Comparison of ENCODE assay signal across 23 mouse cellular contexts in genomic region chr7:126226136-126226535, GRCm38 (mm10).
"Had no signal": no experiment of that assay in that cellular context is flagged by ENCODE, and none has a peak within 500 bp of the region (broad histone marks: within the 10 kb centered on the region; RNA-seq: fewer than 3 reads in every experiment).

No protein-coding gene starts in this region.

- H3K9ac ChIP-seq: heart, embryonic 13.5 days; heart, embryonic 15.5 days; hindbrain, embryonic 13.5 days; hindbrain, embryonic 15.5 days; limb, embryonic 12.5 days; liver, embryonic 13.5 days; liver, embryonic 15.5 days had no signal

- DNase-seq: gastrocnemius, postnatal 14 days; gastrocnemius, postnatal 36 days; heart, adult 2 months; heart, postnatal 14 days; heart, postnatal 4 days; kidney, adult 11 months; kidney, adult 8-10 months; kidney, postnatal 10 days; kidney, postnatal 25 days; kidney, postnatal 4 days; liver; liver, embryonic 13.5 days had no signal

- H3K27ac ChIP-seq: heart, adult 2 months; heart, embryonic 13.5 days; heart, embryonic 15.5 days; hindbrain, embryonic 10.5 days; hindbrain, embryonic 13.5 days; hindbrain, embryonic 15.5 days; hindbrain, postnatal 0 days; layer of hippocampus, adult 2 months; left cerebral cortex, adult 2 months; limb, embryonic 10.5 days; limb, embryonic 12.5 days; liver, embryonic 13.5 days; liver, embryonic 15.5 days had no signal

- H3K27me3 ChIP-seq: heart, embryonic 13.5 days; heart, embryonic 15.5 days; hindbrain, embryonic 13.5 days; hindbrain, embryonic 15.5 days; limb, embryonic 12.5 days; liver, embryonic 13.5 days had no signal

- H3K4me3 ChIP-seq: heart, adult 2 months; heart, embryonic 13.5 days; heart, embryonic 15.5 days; hindbrain, embryonic 10.5 days; hindbrain, embryonic 13.5 days; hindbrain, embryonic 15.5 days; layer of hippocampus, adult 2 months; left cerebral cortex, adult 2 months; limb, embryonic 10.5 days; limb, embryonic 12.5 days; liver, embryonic 13.5 days; liver, embryonic 15.5 days had no signal

- H3K36me3 ChIP-seq: heart, embryonic 13.5 days; heart, embryonic 15.5 days; hindbrain, embryonic 10.5 days; hindbrain, embryonic 13.5 days; hindbrain, embryonic 15.5 days; limb, embryonic 10.5 days; limb, embryonic 12.5 days; liver, embryonic 13.5 days; liver, embryonic 15.5 days had no signal

- H3K4me1 ChIP-seq: heart, embryonic 13.5 days; heart, embryonic 15.5 days; hindbrain, embryonic 13.5 days; hindbrain, embryonic 15.5 days; limb, embryonic 10.5 days; limb, embryonic 12.5 days had no signal

- H3K9me3 ChIP-seq: heart, embryonic 13.5 days; heart, embryonic 15.5 days; hindbrain, embryonic 10.5 days; hindbrain, embryonic 13.5 days; hindbrain, embryonic 15.5 days; limb, embryonic 10.5 days; limb, embryonic 12.5 days; liver, embryonic 13.5 days; liver, embryonic 15.5 days had no signal
